Mouse (Mus musculus): ENCODE measurements around the gene Padi2.

Gene Padi2

GRCm38 (mm10) chr4:140989447-140989846 lies 83.3 kb downstream of the Padi2 start:
- no peak for DNase-seq

- DNase-seq = no peak
These were observed 86.1 kb downstream of the Padi2 start for GRCm38 (mm10) chr4:140992215-140992614.

GRCm38 (mm10) chr4:140993846-140994245 lies 87.7 kb downstream of the Padi2 start:
- no peak for DNase-seq

GRCm38 (mm10) chr4:140995811-140996210 lies 89.7 kb downstream of the Padi2 start:
- DNase-seq = no peak

DNA sequence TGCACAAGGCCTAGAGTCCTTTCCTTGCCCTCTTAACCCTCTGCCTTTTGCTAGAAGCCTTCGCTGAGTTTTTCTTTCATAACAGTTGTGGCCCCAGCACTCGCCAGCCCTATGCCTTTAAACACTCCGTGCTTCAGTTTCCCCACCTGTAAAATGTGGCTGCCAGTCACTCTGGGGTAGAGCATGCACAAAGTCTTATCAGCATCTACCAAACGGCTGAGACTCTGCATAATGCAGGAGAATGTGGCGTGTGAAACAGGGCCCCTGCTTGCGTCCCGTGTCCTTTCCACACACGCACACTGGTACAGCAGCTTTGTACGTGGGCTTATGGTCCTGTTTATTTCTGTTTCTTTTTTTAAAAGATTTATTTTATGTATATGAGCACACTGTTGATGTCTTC lies 90.7 kb downstream of the Padi2 start:
- DNase-seq = no peak

Data from thymus, postnatal 14 days (tissue).